Mouse (Mus musculus) thymus, adult 18-20 months (tissue): ENCODE measurements around the gene Defb21.

Source experiments
- DNase-seq, 2 experiments: peaks; one replicate each; pipeline ENCODE4 v3.0.0; 2022; ENCODE audit warnings: mixed read lengths in 2 of 2

The Defb21 gene

GRCm38 (mm10) chr2:152572114-152572794, at the start of gene Defb21:
Gene Defb21, plus strand, starts transcription at chr2:152572744.
- no peak for DNase-seq

GRCm38 (mm10) chr2:152539944-152540710, 32.4 kb upstream of the Defb21 start, which contains the start of gene Defb29:
Gene Defb29, minus strand, starts transcription at chr2:152540098.
- DNase-seq, result no peak

GRCm38 (mm10) chr2:152541979-152542378, 30.6 kb upstream of the Defb21 start:
- no peak for DNase-seq

- DNase-seq, result no peak
These were observed 29.6 kb upstream of the Defb21 start for GRCm38 (mm10) chr2:152542897-152543296.

GRCm38 (mm10) chr2:152543478-152543877, 29.1 kb upstream of the Defb21 start:
- DNase-seq, result no peak

- no peak for DNase-seq
These were observed 27.9 kb upstream of the Defb21 start for GRCm38 (mm10) chr2:152544691-152545090.

GRCm38 (mm10) chr2:152548124-152548523, 24.4 kb upstream of the Defb21 start:
- no peak for DNase-seq

GRCm38 (mm10) chr2:152553774-152554423, 18.6 kb upstream of the Defb21 start:
- no peak for DNase-seq

- DNase-seq, result no peak
These were observed 15.9 kb upstream of the Defb21 start for GRCm38 (mm10) chr2:152556655-152557054.

- DNase-seq, result no peak
These were observed 3.5 kb upstream of the Defb21 start, which contains the start of gene Gm17416 for GRCm38 (mm10) chr2:152569038-152569437. Gene Gm17416, plus strand, starts transcription at chr2:152569338.

- DNase-seq, result no peak
These were observed 2.7 kb upstream of the Defb21 start for GRCm38 (mm10) chr2:152569881-152570280.

GRCm38 (mm10) chr2:152570313-152570712, 2.2 kb upstream of the Defb21 start:
- no peak for DNase-seq

- DNase-seq, result no peak
These were observed 940 bp downstream of the Defb21 start for GRCm38 (mm10) chr2:152573484-152573883.

- DNase-seq, result no peak
These were observed 7.6 kb downstream of the Defb21 start, which contains the start of gene Defb19 for GRCm38 (mm10) chr2:152580107-152580506. Gene Defb19, minus strand, starts transcription at chr2:152580312.

- DNase-seq, result no peak
These were observed 8.1 kb downstream of the Defb21 start for GRCm38 (mm10) chr2:152580612-152581011.

GRCm38 (mm10) chr2:152586926-152587560, 14.5 kb downstream of the Defb21 start:
- no peak for DNase-seq

- no peak for DNase-seq
These were observed 15.9 kb downstream of the Defb21 start for GRCm38 (mm10) chr2:152588450-152588849.

- no peak for DNase-seq
These were observed 16.5 kb downstream of the Defb21 start for GRCm38 (mm10) chr2:152589021-152589420.

- DNase-seq, result no peak
These were observed 26.8 kb downstream of the Defb21 start, which contains the start of gene Defb45 for GRCm38 (mm10) chr2:152599299-152599698. Gene Defb45, minus strand, starts transcription at chr2:152599399.

GRCm38 (mm10) chr2:152600076-152600475, 27.5 kb downstream of the Defb21 start:
- DNase-seq, result no peak

- no peak for DNase-seq
These were observed 28.9 kb downstream of the Defb21 start for GRCm38 (mm10) chr2:152601275-152601960.

- DNase-seq, result no peak
These were observed 31.5 kb downstream of the Defb21 start, which contains the start of gene Defb36 for GRCm38 (mm10) chr2:152604057-152604456. Gene Defb36, plus strand, starts transcription at chr2:152604327.
